Mouse (Mus musculus): Measurements from ENCODE around the gene Usp10. TPM values are rescaled to one million over a fixed set of nuclear protein-coding genes. Genes with fewer than 3 reads are reported as not detected.

The Usp10 gene
- 66.3 and 87.0 TPM in 2 replicates for total RNA-seq (2015; ENCODE audit: low replicate concordance)
- 59.7 and 83.1 TPM in 2 replicates for total RNA-seq (2017; ENCODE audit: low replicate concordance)

DNA sequence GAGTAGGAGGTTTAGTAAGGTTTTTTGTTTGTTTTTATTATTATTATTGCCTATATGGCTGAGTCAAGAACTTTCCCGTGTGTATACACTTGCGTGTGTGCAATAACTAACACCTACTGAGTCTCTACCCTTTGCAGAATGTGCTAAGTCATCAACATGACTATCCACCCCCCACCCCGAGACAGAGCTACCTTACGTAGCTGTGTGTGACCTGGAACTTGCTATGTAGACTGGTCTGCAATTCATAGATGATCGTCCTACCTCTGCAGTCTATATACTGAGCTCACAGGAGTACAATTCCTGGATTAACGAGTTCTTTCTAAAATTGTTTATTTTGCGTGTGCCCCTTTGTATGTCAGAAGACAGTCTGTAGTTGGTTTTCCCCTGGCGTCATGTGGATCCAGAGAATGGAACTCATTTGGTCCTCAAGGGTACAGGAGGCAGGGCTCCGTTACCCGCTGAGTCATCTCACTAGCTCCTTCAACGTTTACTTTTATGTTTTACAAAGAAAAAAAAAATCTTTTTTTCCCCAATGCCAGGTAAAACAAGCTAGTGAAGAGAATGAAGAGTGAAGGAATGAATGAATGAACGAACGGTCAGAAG lies at the start of gene Usp10:
Usp10 (plus strand) TSS at position 417 of the 603 bp plus-strand sequence.
- peak; percentile 71 for ATAC-seq (replicated peaks; ENCODE audit: low FRiP score, poor library complexity, severe bottlenecking)

DNA sequence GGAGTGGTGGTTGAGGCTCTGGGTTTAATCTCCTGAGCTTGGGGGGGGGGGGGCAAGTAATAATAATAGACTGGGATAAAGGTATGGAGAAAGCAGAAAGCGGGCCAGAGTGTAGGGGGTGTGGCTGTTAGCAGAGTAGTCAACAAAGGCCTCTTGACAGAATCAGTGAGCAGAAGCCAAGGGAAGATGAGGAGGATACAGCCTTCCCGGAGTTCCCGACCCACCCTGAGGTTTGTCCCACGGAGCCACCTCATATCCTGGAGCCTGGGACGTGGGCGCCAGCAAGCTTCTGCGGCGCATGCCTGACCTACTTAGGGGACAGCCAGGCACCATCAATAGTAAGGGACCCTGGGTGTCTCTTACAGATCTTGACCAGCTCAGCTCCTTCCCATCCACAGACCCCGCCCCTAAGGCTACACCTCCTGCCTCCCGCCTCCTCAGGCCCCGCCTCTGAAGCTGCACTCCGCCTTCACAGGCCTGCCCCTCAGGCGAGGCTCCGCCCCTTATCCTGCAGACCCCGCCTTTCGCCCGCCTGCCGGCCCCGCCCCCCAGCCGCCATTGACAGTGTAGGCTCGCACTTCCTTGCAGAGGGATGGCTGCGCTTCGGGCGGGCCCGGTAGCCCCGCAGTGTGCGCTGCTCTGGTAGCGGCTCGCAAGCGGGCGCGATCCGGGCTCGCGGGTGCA lies 48.3 kb upstream of the Usp10 start, which contains the start of gene Klhl36:
Klhl36 (plus strand) TSS at position 561 of the 684 bp plus-strand sequence.
- ATAC-seq (replicated peaks; ENCODE audit: low FRiP score, poor library complexity, severe bottlenecking), result peak; percentile 93

DNA sequence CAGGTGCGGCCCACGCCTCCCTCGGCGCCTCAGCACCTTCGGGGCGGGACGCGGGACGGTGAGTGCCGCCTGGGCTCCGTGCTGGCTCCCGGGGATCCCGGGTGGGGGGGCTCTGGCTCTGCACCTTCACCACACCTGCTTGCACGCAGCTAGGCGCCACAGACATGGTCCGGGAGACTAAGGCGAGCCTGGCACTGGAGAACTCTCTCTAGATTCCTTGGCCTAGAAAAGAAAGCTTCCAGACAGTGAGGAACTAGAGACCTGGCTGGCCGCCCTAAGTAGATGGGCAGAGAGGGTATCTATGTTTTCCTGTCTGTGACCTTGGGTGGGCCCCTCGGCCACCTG lies 47.8 kb upstream of the Usp10 start:
- ATAC-seq (replicated peaks; ENCODE audit: low FRiP score, poor library complexity, severe bottlenecking), result no peak

DNA sequence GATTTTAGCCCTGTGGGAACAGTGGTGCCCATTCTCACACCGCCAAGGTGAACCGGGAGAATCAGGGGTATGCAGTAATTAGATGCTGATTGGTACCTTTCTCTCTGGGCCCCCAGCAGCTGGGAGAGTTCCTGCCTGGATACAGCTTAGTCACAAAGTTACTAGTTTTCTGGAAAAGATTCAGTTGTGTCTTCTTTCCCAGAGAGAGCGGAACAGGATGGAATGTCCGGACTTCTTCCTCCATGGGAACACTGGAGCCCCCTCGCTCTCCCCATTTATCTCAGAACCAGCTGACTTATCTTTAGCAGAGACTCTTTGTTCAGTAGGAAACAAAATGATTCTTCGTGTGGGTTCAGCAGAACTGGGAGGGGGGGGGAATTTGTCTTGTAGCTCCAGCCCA lies 47.4 kb upstream of the Usp10 start:
- no peak for ATAC-seq (replicated peaks; ENCODE audit: low FRiP score, poor library complexity, severe bottlenecking)

DNA sequence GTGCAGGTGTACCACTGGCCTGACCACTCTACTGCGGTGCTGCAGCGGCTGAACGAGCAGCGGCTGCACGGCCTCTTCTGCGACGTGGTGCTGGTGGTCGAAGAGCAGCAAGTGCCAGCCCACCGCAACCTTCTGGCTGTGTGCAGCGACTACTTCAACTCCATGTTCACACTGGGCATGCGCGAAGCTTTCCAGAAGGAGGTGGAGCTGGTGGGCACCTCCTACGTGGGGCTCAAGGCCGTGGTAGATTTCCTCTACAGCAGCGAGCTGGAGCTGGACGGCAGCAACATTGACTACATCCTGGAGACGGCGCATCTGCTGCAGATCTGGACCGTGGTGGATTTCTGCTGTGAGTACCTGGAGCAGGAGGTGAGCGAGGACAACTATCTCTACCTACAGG lies 40.5 kb upstream of the Usp10 start:
- no peak for ATAC-seq (replicated peaks; ENCODE audit: low FRiP score, poor library complexity, severe bottlenecking)

DNA sequence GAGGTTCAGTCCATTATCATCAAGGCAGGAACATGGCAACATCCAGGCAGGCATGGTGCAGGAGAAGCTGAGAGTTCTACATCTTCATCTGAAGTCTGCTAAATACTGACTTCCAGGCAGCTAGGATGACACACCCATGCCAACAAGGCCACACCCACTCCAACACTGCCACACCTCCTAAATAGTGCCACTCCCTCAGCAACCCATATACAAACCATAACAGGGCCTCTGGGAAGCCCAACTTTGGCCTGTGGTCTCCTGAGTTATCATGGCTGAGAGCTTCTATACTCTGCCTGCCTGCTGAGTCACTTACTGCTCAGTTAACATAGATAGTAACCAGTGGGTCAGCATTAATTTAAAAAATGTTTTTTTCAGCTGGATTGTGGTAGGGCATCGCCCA lies 37.0 kb upstream of the Usp10 start:
- peak; percentile 79 for ATAC-seq (replicated peaks; ENCODE audit: low FRiP score, poor library complexity, severe bottlenecking)

DNA sequence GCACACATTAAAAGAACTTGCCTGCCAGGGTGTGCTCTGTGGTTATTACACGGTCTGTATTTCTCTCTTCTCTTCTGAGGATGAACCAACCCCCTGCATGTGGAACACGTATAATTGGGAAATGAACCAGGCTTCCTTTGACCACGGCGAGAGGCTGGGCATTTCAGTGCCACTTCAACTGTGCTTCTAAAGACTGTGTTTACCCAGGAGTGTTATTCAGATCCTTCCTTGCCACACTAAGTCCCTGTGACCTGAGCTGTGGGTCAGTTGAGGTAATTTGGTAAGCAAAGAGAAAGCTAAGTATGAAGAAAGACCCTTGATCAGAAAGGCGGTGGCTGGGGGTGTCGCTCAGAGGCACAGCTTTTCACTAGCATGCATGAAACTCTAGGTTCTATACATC lies 28.9 kb upstream of the Usp10 start:
- no peak for ATAC-seq (replicated peaks; ENCODE audit: low FRiP score, poor library complexity, severe bottlenecking)

DNA sequence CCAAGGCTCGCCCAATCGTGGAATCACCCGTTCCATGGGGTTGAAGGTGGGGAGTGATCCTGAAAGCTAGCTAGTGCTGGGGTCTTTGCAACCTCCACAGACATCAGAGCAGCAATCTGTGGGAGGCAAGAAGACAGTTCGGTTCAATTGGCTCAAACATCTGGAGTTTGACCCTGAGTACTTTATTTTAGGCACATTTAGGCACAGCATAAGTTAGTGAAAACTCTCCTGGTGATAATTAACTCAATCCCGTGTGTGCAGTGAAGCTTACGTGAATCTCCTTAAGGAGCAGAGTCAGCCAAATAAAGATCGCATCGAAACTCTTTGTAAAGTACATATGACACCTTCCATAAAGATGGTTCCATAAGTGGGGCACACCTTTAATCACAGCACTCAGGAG lies 28.2 kb upstream of the Usp10 start:
- ATAC-seq (replicated peaks; ENCODE audit: low FRiP score, poor library complexity, severe bottlenecking), result no peak

DNA sequence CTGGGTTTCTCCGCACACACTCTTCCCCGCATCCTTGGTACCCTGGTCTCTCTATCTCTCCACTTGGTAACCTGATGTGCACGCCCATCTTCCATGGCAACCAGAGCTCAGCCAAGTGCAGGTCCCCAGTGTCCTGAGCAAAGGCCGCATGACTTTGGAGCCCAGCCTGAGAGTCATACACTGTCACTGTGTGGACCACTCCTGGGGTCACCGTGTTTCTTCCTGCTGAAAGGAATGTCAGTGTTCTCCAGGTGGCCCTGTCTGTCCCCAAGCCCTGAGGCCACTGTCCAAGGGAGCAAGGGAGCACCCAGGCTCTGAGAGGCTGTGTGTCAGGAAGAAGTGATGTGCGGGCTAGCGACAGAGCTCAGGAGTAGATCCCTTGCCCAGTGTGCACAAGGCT lies 26.9 kb upstream of the Usp10 start:
- no peak for ATAC-seq (replicated peaks; ENCODE audit: low FRiP score, poor library complexity, severe bottlenecking)

DNA sequence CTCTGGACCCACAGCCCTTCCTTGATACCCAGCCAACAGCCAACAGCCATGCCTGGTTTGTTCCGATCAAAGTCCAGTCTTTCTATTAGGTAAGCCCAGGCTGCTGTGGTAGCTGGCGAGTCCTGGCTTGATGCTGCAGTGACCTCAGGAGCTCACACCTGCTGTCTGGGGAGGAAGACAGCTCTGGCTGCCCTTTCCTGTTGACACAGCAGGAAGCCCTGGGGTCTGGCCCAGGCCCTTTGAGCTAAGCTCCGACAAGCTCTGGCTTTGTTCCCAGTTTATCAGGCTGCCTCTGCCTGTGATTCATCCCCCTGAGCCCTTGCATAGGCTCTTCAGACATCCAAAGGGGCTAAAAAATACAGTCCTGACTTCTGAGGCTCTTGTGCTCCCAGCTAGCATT lies 24.5 kb upstream of the Usp10 start:
- no peak for ATAC-seq (replicated peaks; ENCODE audit: low FRiP score, poor library complexity, severe bottlenecking)

DNA sequence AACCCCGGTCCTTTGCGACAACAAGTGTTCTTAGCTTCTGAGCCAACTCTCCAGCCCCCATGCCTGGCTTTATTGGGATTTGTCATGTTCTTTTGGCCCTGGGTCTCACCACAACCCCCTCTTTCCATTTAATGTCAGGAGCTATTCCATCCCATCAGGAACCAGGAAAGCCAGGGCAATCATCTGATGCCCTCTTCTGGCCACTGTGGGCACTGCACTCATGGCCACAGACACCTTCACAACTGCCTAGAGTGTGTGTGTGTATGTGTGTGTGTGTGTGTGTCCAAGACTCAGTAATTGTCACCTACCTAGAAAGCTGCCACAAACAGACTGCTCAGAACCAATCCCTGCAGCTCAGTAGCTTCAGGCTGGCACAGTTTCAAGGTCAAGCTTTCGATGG lies 23.0 kb upstream of the Usp10 start:
- peak; percentile 89 for ATAC-seq (replicated peaks; ENCODE audit: low FRiP score, poor library complexity, severe bottlenecking)

DNA sequence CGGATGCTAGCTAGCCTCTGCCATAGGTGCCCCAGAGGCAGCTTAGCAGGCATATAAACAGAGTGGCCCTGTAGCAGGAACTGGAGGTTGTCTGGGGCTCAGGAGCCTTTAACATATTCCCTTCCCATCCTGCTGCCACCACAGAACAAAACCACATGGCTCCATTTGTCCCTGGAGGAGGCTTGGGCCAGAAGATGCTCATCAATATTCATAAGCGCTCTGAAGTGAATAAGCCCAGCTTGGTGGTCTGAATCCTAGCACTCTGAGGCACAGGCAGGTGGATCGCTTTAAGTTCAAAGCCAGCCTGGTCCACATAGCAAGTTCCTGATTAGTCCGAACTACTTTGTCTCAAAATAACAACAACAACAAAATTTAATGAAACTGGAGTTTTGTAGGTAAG lies 22.1 kb upstream of the Usp10 start:
- no peak for ATAC-seq (replicated peaks; ENCODE audit: low FRiP score, poor library complexity, severe bottlenecking)

DNA sequence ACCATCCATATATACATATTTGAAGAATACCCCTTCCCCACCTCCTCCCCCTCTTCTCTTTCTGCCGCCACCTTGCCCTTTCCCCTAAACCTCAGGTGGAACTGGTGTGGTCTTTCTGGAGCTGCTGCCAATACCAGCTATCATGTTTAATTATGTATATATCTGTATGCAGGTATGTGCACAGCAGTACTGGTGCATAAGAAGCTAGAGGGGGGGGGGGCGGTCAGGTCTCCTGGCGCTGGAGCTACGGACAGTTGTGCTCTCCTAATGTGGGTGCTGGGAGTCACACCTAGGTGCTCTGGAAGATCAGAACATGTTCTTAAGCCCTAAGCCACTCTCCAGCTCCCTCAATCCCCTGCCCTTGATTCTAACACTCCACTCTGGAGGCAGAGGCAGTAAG lies 13.1 kb upstream of the Usp10 start:
- ATAC-seq (replicated peaks; ENCODE audit: low FRiP score, poor library complexity, severe bottlenecking), result no peak

DNA sequence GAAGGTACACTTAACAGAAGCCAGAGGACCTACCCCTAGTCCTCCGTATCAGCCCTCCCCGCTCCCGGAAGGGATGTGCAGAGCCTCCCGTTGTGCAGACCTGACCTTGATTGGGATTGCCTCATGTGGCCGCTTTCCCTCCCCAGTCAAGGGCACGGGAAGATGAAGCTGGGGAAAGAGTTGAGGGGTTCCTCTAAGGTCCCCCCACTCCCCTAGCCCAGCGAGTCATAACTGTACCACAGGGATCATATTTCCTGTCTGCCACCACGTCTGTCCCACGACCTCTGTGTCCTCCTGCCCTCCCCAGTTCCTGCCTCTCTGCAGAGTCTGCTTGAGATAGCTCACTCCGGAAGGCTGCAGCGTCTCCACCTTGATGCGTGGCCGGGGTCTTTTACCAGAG lies 12.2 kb upstream of the Usp10 start:
- peak; percentile 57; the same call in 1 of the 2 replicates for ATAC-seq (replicated peaks; ENCODE audit: low FRiP score, poor library complexity, severe bottlenecking)

DNA sequence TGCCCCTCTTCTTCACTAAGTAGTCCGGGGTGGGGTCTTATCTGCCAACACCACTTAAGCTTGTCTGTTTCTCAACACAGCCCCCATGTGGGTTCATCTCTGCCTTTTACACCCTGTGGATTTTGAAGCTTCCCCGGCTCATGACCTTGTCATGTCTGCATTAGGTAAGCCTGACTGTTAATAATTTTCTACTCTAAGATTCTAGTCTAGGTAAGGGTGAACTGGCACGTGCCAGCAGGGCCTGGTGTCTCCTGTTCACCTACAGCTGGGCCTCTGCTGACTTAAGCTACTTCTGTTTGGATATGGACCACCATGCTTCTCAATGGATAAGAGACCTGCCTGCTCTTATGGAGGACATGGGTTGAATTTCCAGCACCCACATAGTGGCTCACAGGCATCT lies 8.8 kb upstream of the Usp10 start:
- no peak for ATAC-seq (replicated peaks; ENCODE audit: low FRiP score, poor library complexity, severe bottlenecking)

DNA sequence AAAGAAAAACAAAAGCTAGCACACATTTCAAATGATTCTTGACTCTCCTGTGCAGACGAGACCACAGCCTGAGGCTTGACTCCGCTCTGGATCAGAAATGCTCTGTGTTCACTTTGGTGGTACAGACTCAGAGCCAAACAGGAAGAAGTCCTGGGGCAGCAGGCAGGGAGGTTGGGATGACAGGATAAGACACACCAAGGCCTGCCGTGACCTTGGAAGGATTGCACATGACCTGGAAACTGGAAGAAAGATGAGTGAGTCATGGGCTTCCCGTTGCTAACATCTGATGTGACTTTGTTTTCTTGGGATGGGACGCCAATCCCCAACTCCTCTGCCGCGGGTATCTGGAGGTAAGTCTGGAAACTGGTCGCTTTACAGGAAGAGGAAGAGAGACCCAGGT lies 8.2 kb upstream of the Usp10 start:
- no peak for ATAC-seq (replicated peaks; ENCODE audit: low FRiP score, poor library complexity, severe bottlenecking)

DNA sequence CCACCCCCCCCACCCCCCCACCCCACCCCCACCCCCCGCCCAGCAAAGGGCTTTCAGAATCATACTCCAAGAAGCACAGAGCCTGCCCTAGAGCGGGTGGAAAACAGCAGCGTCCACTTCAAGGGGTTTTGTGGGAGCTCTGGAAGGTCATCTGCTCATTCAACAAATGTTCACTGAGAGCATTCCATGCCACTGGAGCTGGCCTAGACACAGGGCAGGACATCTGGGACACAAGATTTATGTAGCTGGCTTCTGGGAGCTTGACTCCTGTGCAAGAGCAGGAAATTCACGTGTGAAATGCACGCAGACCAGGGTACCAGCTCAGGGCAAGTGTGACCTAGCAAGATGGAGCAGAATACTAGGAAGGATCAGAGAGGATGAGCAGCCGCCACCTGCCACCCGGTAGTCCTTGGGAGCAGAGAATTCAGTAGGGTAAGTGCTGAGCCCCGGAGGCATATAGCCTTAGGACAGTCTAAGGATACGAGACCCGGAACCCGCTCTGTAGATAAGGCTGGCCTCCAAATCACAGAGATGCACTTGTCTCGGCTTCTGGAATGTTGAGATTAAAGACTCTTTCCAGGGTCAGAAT lies 5.7 kb upstream of the Usp10 start:
- no peak for ATAC-seq (replicated peaks; ENCODE audit: low FRiP score, poor library complexity, severe bottlenecking)

DNA sequence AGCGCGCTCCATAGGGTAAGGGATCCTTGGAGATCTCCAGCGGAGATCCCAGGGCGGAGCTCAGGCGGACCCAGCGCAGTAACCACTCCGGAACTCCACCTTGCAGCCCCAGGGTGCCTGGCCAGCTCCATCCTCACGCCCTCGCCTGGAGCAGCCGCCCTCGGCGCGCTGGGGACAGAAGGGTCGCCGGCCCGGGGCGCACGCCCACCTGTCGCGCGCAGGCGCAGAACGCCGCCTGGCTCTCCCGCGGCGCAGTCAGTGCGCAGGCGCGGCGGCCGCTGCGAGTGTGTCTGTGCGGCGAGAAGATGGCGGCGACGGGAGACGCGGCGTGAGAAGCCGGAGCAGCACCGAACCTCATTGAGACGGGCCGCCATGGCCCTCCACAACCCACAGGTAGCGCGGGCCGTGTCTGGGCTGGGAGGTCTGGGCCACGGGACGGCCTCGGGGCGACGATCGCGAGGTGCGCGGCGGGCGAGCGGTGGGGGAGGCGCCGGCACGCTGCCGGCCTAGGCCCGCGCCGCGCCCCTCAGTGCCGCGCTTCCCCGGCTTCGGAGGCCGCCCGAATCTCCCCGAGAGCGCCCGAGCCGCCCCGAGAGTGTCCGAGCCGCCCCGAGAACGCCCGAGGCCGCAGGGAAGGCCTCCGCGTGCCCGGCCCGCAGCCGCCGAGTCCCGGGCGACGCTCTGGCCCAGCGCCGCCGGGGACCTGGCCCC lies 542 bp downstream of the Usp10 start, which contains the start of gene Gm20388:
Gm20388 (plus strand) TSS at position 295 of the 711 bp plus-strand sequence.
- ATAC-seq (replicated peaks; ENCODE audit: low FRiP score, poor library complexity, severe bottlenecking), result peak; percentile 77

DNA sequence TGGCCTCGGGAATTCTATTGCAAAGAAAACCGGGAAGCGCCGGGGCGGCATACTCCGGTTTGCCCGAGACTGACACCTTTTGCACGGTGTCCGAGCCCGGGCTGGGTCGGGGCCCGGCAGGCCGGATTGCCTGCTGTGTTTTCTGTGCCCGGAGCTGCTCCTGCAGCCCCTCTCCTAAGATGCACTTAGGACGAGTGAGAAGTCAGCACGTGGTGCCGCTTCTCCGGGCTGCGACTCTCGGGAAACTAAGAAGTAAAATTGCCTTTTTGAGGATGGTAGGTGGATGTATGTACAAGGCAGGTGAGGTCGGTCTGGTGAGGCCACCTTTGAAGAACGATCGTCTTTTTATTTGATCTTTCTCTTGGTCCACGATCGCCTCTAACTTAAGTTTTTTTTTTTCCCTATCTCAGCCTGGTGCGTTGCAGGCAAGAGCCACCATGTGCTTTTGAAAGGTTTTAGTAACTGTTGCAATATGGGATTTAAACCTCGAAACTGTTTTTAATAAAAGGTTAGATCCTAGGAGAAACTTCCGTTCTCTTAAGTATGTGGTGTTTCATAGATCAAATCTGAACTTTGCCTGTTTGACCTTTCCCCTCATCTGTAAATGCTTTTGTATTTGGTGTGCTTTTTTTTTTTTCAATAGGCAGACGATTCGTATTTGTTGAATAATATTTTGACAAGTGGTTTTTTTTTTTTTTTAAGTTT lies 1.2 kb downstream of the Usp10 start:
- ATAC-seq (replicated peaks; ENCODE audit: low FRiP score, poor library complexity, severe bottlenecking), result no peak

DNA sequence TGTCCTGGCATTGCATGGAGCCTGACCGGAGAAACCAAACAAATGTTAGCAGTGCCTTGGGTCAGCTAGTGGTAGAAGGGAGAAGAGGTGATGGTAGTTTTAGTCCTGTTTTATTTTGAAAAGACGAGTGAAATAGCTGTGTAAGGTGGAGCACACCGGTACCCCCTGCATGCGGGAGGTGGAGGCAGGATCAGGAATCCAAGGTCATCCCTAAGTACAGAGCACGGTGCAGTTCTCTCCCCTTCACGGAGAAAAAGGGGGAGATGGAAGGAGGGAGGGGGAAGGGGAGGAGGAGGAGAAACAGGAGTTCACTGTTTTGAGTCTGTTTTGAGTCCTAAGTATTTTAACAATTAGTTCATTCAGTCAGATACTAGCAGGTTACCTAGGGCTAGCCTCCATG lies 2.5 kb downstream of the Usp10 start:
- ATAC-seq (replicated peaks; ENCODE audit: low FRiP score, poor library complexity, severe bottlenecking), result no peak

All from erythroblast, adult 5-6 weeks (primary cell).